Mouse (Mus musculus) left cerebral cortex, adult 18-20 months (tissue): ENCODE results near the gene Etv6. TPM values are rescaled to one million over a fixed set of nuclear protein-coding genes. Genes with fewer than 3 reads are reported as not detected.

Source experiments
- total RNA-seq, 2 experiments: library from RNA; stranded (reverse); gene quantifications; 2 replicates each; pipeline ENCODE4 v1.2.3; 2021

Gene Etv6
- total RNA-seq, 2 experiments from 2014 or later: 15.3 to 18.6 TPM

Other genes starting within 250 kb of the Etv6 start
- not detected for gene Kap, start 181.9 kb upstream of the Etv6 start, total RNA-seq